Mouse (Mus musculus): ENCODE measurements around the gene Brwd3. TPM values are rescaled to one million over a fixed set of nuclear protein-coding genes. Genes with fewer than 3 reads are reported as not detected.

Gene Brwd3
- 10 to 100 TPM; 13.4 to 13.5 TPM for total RNA-seq (2021)
- long read RNA-seq, experiment 1, result 0 reads
- long read RNA-seq, experiment 2, partial matches to known transcripts, result 0 of 1 reads
- long read RNA-seq, experiment 2, other reads (novel, unspliced or antisense), result 1 of 1 reads

DNA sequence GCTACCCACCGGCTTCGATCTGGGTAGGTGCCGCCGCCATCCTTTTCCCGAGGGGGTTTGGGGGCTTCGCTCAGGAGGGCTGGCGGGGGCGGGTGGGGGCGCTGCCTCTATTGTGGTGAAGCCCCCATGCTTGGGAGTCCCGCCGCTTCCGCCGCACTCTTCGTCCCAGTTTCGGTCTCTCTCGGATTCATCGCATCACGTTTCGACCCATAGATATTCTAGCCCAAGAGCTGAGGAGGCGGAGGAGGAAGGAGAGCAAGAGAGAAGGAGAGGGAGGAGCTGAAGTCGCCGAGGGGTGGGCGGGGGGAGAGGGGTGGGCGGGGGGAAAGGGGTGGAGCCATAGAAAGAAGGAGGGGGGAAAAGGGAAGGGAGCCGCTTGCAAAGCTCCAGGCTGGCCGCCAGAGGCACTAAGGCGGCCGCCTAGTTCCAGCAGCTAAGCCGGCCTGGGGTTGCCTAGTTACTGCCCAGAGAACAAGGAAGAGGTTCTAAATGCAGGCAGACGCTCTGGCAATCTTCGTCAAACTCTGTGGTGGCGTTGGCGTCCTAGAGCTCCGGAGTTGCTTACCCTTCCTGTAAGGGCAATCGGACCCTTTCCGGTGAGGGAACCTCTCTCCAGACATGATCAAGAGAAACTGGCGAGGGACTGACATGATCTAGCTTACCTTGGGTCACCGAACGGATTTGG is at the start of gene Brwd3:
Gene Brwd3 (minus strand): TSS at position 283 of the 685 bp plus-strand sequence.
- DNase-seq (ENCODE audit: extremely low spot score in 1 of 2, low spot score in 2 of 2), result peak; percentile 71 to 79
- peak within 1 kb of the TSS; percentile 54 for H3K4me3 ChIP-seq
- H3K27ac ChIP-seq, result peak within 1 kb of the TSS; percentile 73
- intact Hi-C loops (cut with DNase I), result no loop called here
- TF ChIP-seq CTCF (IDR thresholded peaks at IDR 0.05), result peak; percentile 52

DNA sequence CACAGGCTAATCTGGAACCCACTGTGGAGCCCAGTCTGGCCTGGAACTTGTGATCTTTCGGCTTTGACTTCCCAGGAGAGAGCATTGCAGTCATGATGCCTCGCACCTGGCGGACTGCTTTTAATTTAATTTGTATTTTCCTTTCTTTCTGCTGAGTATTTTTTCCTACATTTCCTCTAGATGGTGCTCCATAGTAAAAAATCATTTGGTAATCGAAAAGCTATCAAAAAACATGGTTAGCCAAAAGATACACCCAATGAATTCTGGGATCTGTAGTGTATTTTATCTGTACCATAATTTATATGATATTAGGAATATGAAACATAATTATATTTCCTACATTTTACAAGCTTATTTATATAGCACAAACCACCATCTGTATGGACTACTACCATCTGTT is 28.5 kb upstream of the Brwd3 start:
- intact Hi-C loops (cut with DNase I), result loop anchor here (5.0 kb wide), 2 partner anchors 215 to 490 kb away; no protein-coding TSS in a partner anchor
- DNase-seq (ENCODE audit: extremely low spot score in 1 of 2, low spot score in 2 of 2), result no peak
- H3K27ac ChIP-seq, result no peak overlapping the region
- peak; percentile 32; the same call in 1 of the 2 replicates for TF ChIP-seq CTCF (IDR thresholded peaks at IDR 0.05)
- no peak overlapping the region for H3K4me3 ChIP-seq

DNA sequence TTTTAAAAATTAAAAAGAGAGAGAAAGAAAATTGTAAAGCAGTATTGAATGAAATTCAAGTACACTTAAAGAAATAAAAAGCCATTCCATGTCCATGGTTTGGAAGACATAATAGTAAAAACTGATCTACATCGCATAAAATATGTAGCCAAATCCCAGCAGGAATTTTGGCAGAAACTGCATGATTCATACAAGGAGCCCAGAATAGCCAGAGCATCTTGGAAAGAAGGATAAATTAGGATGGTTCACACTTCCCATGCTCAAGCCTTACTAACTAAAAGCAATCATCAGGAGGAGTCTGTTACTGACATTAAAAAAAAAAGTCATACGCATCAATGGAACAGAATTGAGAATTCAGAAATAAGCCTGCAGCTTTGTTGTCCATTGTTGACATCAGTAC is 8.5 kb upstream of the Brwd3 start:
- Histone ChIP-seq H3K4me3 (no peak overlapping the region), H3K27ac (no peak overlapping the region)
- intact Hi-C loops (cut with DNase I), result no loop called here
- no peak for DNase-seq (ENCODE audit: extremely low spot score in 1 of 2, low spot score in 2 of 2)
- no peak for TF ChIP-seq CTCF (IDR thresholded peaks at IDR 0.05)

GRCm38 (mm10) chrX:108836416-108836815 is 2.2 kb upstream of the Brwd3 start:
- H3K27ac ChIP-seq, result no peak overlapping the region
- H3K4me3 ChIP-seq, result no peak overlapping the region
- DNase-seq (ENCODE audit: extremely low spot score in 1 of 2, low spot score in 2 of 2), result no peak
- intact Hi-C loops (cut with DNase I), result no loop called here
- TF ChIP-seq CTCF (IDR thresholded peaks at IDR 0.05), result no peak

GRCm38 (mm10) chrX:108835233-108835632 is 1.1 kb upstream of the Brwd3 start:
- peak overlapping the region; percentile 46 for H3K4me3 ChIP-seq
- intact Hi-C loops (cut with DNase I), result no loop called here

DNA sequence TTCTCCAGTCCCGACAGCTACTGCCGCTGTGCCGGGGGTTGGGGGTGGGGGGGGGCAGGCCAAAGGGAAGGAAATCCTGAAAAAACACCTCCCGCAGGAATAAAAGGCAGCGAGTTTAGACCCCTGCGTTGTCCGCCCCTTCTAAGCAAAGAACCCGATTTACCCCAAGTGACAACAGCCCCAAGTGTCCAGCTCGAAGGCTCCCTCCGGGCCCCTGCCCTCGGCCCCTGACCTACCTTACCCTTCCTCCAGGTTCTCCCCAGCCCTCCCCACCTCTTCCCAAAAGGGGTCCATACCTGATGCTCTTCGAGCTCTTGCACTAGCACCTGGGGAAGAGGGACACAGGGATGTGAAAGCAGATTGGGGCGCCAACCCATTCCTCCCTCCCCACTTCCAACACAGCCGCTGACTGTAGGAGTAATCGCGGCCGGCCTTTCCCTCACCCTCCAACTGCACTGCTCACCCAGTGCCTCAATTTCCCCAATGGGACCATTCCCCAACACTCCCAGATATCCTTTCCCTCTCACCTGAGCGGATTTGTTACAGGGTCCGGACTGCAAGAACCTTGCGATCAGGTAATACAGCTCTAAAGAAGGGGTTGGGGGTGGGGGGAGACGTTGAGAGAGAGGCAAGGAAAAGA is 671 bp downstream of the Brwd3 start:
- Histone ChIP-seq H3K4me3 (peak overlapping the region; percentile 54), H3K27ac (peak overlapping the region; percentile 69)
- no peak for TF ChIP-seq CTCF (IDR thresholded peaks at IDR 0.05)
- intact Hi-C loops (cut with DNase I), result loop anchor here (2.0 kb wide), 1 partner anchor 179 kb away; the partner anchor contains the start of gene Hmgn5
- peak; percentile 9 to 23 for DNase-seq (ENCODE audit: extremely low spot score in 1 of 2, low spot score in 2 of 2)

More at GRCm38 (mm10) chrX:108835233-108835632, 1.1 kb upstream of the Brwd3 start:
- H3K27ac ChIP-seq, result no peak overlapping the region
- DNase-seq (ENCODE audit: extremely low spot score in 1 of 2, low spot score in 2 of 2), result no peak
- no peak for TF ChIP-seq CTCF (IDR thresholded peaks at IDR 0.05)

- Histone ChIP-seq H3K27ac (peak overlapping the region; percentile 69), H3K4me3 (peak overlapping the region; percentile 54)
- TF ChIP-seq CTCF (IDR thresholded peaks at IDR 0.05), result no peak
- intact Hi-C loops (cut with DNase I), result loop anchor here (2.0 kb wide), 1 partner anchor 180 kb away; the partner anchor contains the start of gene Hmgn5
- DNase-seq (ENCODE audit: extremely low spot score in 1 of 2, low spot score in 2 of 2), result peak; percentile 73 to 77
Observed at GRCm38 (mm10) chrX:108832674-108833189, 1.4 kb downstream of the Brwd3 start.

GRCm38 (mm10) chrX:108831231-108831630 is 2.9 kb downstream of the Brwd3 start:
- no peak for DNase-seq (ENCODE audit: extremely low spot score in 1 of 2, low spot score in 2 of 2)
- H3K27ac ChIP-seq, result no peak overlapping the region
- no peak for TF ChIP-seq CTCF (IDR thresholded peaks at IDR 0.05)
- H3K4me3 ChIP-seq, result no peak overlapping the region
- intact Hi-C loops (cut with DNase I), result no loop called here

DNA sequence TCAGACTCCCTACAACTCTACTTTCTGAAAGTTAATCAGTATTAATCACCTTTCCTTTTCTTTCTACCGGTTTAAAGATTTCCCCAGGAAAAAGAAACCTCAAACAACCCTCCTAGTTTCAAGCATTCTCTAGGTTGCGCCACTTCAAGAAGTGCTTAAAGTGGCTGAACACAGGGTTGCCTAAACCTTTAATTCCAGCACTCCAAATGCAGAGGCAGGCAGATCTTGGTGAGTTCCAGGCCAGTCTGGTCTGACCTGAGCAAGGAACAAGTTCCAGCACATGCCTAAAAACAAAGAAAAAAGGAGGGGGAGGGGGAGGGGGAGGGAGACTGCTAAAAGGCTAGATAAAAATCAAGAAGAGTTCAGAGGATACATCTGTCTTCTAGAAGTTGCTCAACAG is 6.1 kb downstream of the Brwd3 start:
- intact Hi-C loops (cut with DNase I), result no loop called here
- no peak overlapping the region for H3K27ac ChIP-seq
- H3K4me3 ChIP-seq, result no peak overlapping the region
- TF ChIP-seq CTCF (IDR thresholded peaks at IDR 0.05), result no peak
- DNase-seq (ENCODE audit: extremely low spot score in 1 of 2, low spot score in 2 of 2), result no peak

DNA sequence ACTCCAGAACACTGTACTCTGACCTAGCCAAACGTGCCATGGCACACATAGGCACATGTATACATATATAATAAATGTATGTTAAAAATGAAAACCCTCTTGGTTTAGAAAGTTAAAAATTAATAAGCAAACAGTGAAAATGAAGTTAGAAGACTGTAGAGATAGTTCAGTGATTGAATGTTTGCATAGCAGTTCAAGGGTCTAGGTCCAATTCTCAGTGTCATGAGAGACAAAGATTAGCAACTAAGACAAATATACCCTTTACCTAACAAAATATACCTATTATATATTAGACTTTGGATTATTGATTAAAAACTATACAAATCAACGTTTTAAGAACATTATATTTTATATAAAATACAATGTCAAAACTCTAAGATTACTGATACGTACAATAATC is 36.9 kb downstream of the Brwd3 start:
- Histone ChIP-seq H3K4me3 (no peak overlapping the region), H3K27ac (no peak overlapping the region)
- intact Hi-C loops (cut with DNase I), result no loop called here
- TF ChIP-seq CTCF (IDR thresholded peaks at IDR 0.05), result no peak
- DNase-seq (ENCODE audit: extremely low spot score in 1 of 2, low spot score in 2 of 2), result no peak

DNA sequence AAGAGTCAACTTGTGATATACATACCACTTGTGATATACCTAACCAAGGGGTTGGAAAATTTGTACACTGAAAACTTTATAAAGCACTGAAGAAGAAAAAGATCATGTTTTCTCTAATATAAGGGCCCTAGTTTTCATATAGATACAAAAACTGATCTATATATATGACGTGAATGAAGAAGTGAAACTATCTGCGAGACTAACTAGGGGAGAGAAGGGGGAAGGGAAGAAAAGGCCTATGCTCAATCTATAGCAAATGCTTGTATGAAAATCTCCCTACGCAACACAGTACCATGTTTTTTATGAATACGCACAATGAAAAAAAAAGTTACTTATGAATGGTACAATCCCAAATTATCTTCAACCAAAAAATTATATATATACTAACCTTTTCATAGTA is 50.4 kb downstream of the Brwd3 start:
- no peak for DNase-seq (ENCODE audit: extremely low spot score in 1 of 2, low spot score in 2 of 2)
- intact Hi-C loops (cut with DNase I), result no loop called here
- TF ChIP-seq CTCF (IDR thresholded peaks at IDR 0.05), result no peak

GRCm38 (mm10) chrX:108731755-108732154 is 102.4 kb downstream of the Brwd3 start:
- TF ChIP-seq CTCF (IDR thresholded peaks at IDR 0.05), result no peak
- Histone ChIP-seq H3K27ac (no peak overlapping the region), H3K4me3 (no peak overlapping the region)
- no peak for DNase-seq (ENCODE audit: extremely low spot score in 1 of 2, low spot score in 2 of 2)
- intact Hi-C loops (cut with DNase I), result loop anchor here (10.0 kb wide), 1 partner anchor 187 kb away; no protein-coding TSS in a partner anchor

More for the DNA sequence above, 50.4 kb downstream of the Brwd3 start:
- Histone ChIP-seq H3K27ac (no peak overlapping the region), H3K4me3 (no peak overlapping the region)
